Mouse (Mus musculus) adrenal gland (tissue): ENCODE results near the gene Fuz.

Source experiments
- intact Hi-C: fragments of 180-260 bp; cut with DNase I; formaldehyde crosslinking; loops from one replicate; pipeline ENCODE4 v1.15.1; 2025
- microRNA-seq, 2 experiments: library from miRNA; unstranded; fragments of <30 nt; microRNA quantifications; one replicate each; pipeline ENCODE4; 2019

The Fuz gene

GRCm38 (mm10) chr7:44922530-44922929, 26.7 kb downstream of the Fuz start:
- intact Hi-C loops, result no loop called here

- intact Hi-C loops, result loop anchor here (5.0 kb wide), 1 partner anchor 37 kb away; no protein-coding TSS in a partner anchor
Observed at GRCm38 (mm10) chr7:44925468-44925867, 29.6 kb downstream of the Fuz start.

- intact Hi-C loops, result loop anchor here (5.0 kb wide), 1 partner anchor 34 kb away; no protein-coding TSS in a partner anchor
Observed at GRCm38 (mm10) chr7:44928570-44928969, 32.7 kb downstream of the Fuz start.

- intact Hi-C loops, result loop anchor here (5.0 kb wide), 1 partner anchor 33 kb away; no protein-coding TSS in a partner anchor
Observed at GRCm38 (mm10) chr7:44929204-44930151, 33.6 kb downstream of the Fuz start, which contains the start of gene Ap2a1. Gene Ap2a1, minus strand, starts transcription at chr7:44929496.

GRCm38 (mm10) chr7:44938680-44939079, 42.8 kb downstream of the Fuz start:
- intact Hi-C loops, result no loop called here

- intact Hi-C loops, result no loop called here
Observed at GRCm38 (mm10) chr7:44942904-44943303, 47.0 kb downstream of the Fuz start, which contains the start of gene Tsks. Gene Tsks, plus strand, starts transcription at chr7:44943204.

- intact Hi-C loops, result loop anchor here (10.0 kb wide), 1 partner anchor 45 kb away; no protein-coding TSS in a partner anchor
Observed at GRCm38 (mm10) chr7:44949922-44950321, 54.0 kb downstream of the Fuz start.

- intact Hi-C loops, result loop anchor here (10.0 kb wide), 1 partner anchor 47 kb away; no protein-coding TSS in a partner anchor
Observed at GRCm38 (mm10) chr7:44951960-44952359, 56.1 kb downstream of the Fuz start.

Small RNAs within 50 kb of the gene (microRNA-seq; reads per million reads assigned to microRNA genes)
- 0 reads per million in 2 experiments for gene Mir707
